Mouse (Mus musculus) A20 (cell line): ENCODE data around the gene Sae1.
"Not testable (repeated sequence)": the region's sequence is repeated elsewhere in the genome, so short reads cannot be mapped to it uniquely, and the experiment has no call there.

Experiments
- DNase-seq: peaks from one replicate; pipeline ENCODE4 v3.0.0-alpha.2; 2011; ENCODE audit warnings: low read depth, low spot score

The Sae1 gene

GRCm38 (mm10) chr7:16402968-16403948, 15.7 kb upstream of the Sae1 start:
- DNase-seq, result no peak

GRCm38 (mm10) chr7:16402449-16402848, 14.8 kb upstream of the Sae1 start:
- peak; percentile 29 for DNase-seq

- peak; percentile 59 for DNase-seq
These were observed 14.4 kb upstream of the Sae1 start for GRCm38 (mm10) chr7:16401991-16402431.

GRCm38 (mm10) chr7:16400689-16401611, 13.3 kb upstream of the Sae1 start, which contains the start of gene Zc3h4:
Gene Zc3h4, plus strand, starts transcription at chr7:16400910.
- peak; percentile 91 for DNase-seq

GRCm38 (mm10) chr7:16399820-16400688, 12.4 kb upstream of the Sae1 start:
- peak; percentile 98 for DNase-seq

GRCm38 (mm10) chr7:16399098-16399819, 11.7 kb upstream of the Sae1 start:
- peak; percentile 94 for DNase-seq

- DNase-seq, result no peak
These were observed 10.9 kb upstream of the Sae1 start for GRCm38 (mm10) chr7:16398387-16399050.

- DNase-seq, result no peak
These were observed 9.9 kb upstream of the Sae1 start for GRCm38 (mm10) chr7:16397465-16397864.

GRCm38 (mm10) chr7:16395944-16396343, 8.3 kb upstream of the Sae1 start:
- peak; percentile 63 for DNase-seq

GRCm38 (mm10) chr7:16392923-16393322, 5.3 kb upstream of the Sae1 start:
- DNase-seq, result no peak

GRCm38 (mm10) chr7:16389942-16390341, 2.3 kb upstream of the Sae1 start:
- DNase-seq, result not testable (repeated sequence)

GRCm38 (mm10) chr7:16376505-16376904, 11.1 kb downstream of the Sae1 start:
- DNase-seq, result peak; percentile 59

- no peak for DNase-seq
These were observed 12.6 kb downstream of the Sae1 start for GRCm38 (mm10) chr7:16374989-16375388.

GRCm38 (mm10) chr7:16373719-16374118, 13.9 kb downstream of the Sae1 start:
- peak; percentile 47 for DNase-seq

GRCm38 (mm10) chr7:16370596-16370995, 17.0 kb downstream of the Sae1 start:
- DNase-seq, result no peak

GRCm38 (mm10) chr7:16368835-16369234, 18.8 kb downstream of the Sae1 start:
- no peak for DNase-seq

- DNase-seq, result no peak
These were observed 20.9 kb downstream of the Sae1 start for GRCm38 (mm10) chr7:16366669-16367068.

- no peak for DNase-seq
These were observed 21.4 kb downstream of the Sae1 start for GRCm38 (mm10) chr7:16366133-16366646.

GRCm38 (mm10) chr7:16364901-16365500, 22.6 kb downstream of the Sae1 start:
- no peak for DNase-seq
